Mouse (Mus musculus) limb, embryonic 15.5 days (tissue): ENCODE data around the gene Immt. TPM values are rescaled to one million over a fixed set of nuclear protein-coding genes. Genes with fewer than 3 reads are reported as not detected.
A peak's percentile ranks its signal among the peaks of the same experiment; 100 is the strongest.
"Not testable (repeated sequence)": the region's sequence is repeated elsewhere in the genome, so short reads cannot be mapped to it uniquely, and the experiment has no call there.

ENCODE experiments used
- ATAC-seq: fragments of 200-750 bp; cut with Nextera tagmentation; 2 replicates; pipeline ENCODE4 v1.8.0; 2017; ENCODE audit warnings: low read depth, moderate TSS enrichment; ENCODE audit not compliant: insufficient number of reproducible peaks, low FRiP score, low TSS enrichment
- H3K27ac ChIP-seq: fragments of 300-500 bp; sonication (generic); 2 replicates; pipeline ENCODE4 v1.5.1; 2015; ENCODE audit warnings: moderate library complexity, mild to moderate bottlenecking, inconsistent platforms
- H3K27me3 ChIP-seq: fragments of 300-500 bp; sonication (generic); 2 replicates; pipeline ENCODE4 v1.6.1; 2015; ENCODE audit warnings: inconsistent platforms
- H3K36me3 ChIP-seq: fragments of 300-500 bp; sonication (generic); 2 replicates; pipeline ENCODE4 v1.6.1; 2015; ENCODE audit warnings: inconsistent platforms
- H3K4me1 ChIP-seq: fragments of 300-500 bp; sonication (generic); 2 replicates; pipeline ENCODE4 v1.6.1; 2015; ENCODE audit warnings: inconsistent platforms
- H3K4me2 ChIP-seq: fragments of 300-500 bp; sonication (generic); 2 replicates; pipeline ENCODE4 v1.6.1; 2015; ENCODE audit warnings: mild to moderate bottlenecking, inconsistent platforms
- H3K4me3 ChIP-seq: fragments of 300-500 bp; sonication (generic); 2 replicates; pipeline ENCODE4 v1.5.1; 2015; ENCODE audit warnings: mild to moderate bottlenecking, inconsistent platforms
- H3K9ac ChIP-seq: fragments of 300-500 bp; sonication (generic); 2 replicates; pipeline ENCODE4 v1.6.1; 2015; ENCODE audit warnings: inconsistent platforms
- H3K9me3 ChIP-seq: fragments of 300-500 bp; sonication (generic); 2 replicates; pipeline ENCODE4 v1.6.1; 2016; ENCODE audit warnings: inconsistent platforms
- WGBS: fragments of 180-500 bp; shearing (Covaris S2); methylation state at CpG from one replicate; pipeline ENCODE4 v1.1.7; 2015; 5-methylcytosine and 5-hydroxymethylcytosine counted together
- polyA plus RNA-seq: library from polyadenylated mRNA; unstranded; fragments of >200 nt; fragmentation: Nextera tagmentation; extraction: Ambion mirVana; gene quantifications from 2 replicates; pipeline ENCODE4 v1.2.1, GENCODE M21; 2015

Gene Immt
- polyA plus RNA-seq, 1 experiment from 2014 or later, result 150 TPM

- H3K4me3 ChIP-seq, result no peak overlapping the region
- no peaks in the 10 kb centered on the region for H3K4me1 ChIP-seq
- no peak overlapping the region for H3K4me2 ChIP-seq
- WGBS, result 88% methylated on average over 2 of the region's 2 CpGs
- H3K9me3 ChIP-seq, result no peaks in the 10 kb centered on the region
- peaks cover 57% of the 10 kb centered on the region for H3K36me3 ChIP-seq
- no peak overlapping the region for H3K9ac ChIP-seq
- H3K27ac ChIP-seq, result no peak overlapping the region
- ATAC-seq, result no peak
- no peaks in the 10 kb centered on the region for H3K27me3 ChIP-seq
Observed at GRCm38 (mm10) chr6:71812820-71813219, 18.3 kb upstream of the Immt start.

- Histone ChIP-seq H3K27me3 (no peaks in the 10 kb centered on the region), H3K4me2 (no peak overlapping the region), H3K27ac (no peak overlapping the region), H3K36me3 (peaks cover 38% of the 10 kb centered on the region), H3K4me1 (peaks cover 10% of the 10 kb centered on the region; the same call in 1 of the 2 replicates), H3K9ac (no peak overlapping the region), H3K4me3 (no peak overlapping the region), H3K9me3 (no peaks in the 10 kb centered on the region)
- ATAC-seq, result no peak
- WGBS, result 90% methylated on average over 5 of the region's 5 CpGs
Observed at GRCm38 (mm10) chr6:71819764-71820292, 11.3 kb upstream of the Immt start.

- Histone ChIP-seq H3K4me2 (peak overlapping the region; percentile 56), H3K4me3 (peak overlapping the region; percentile 67), H3K27me3 (no peaks in the 10 kb centered on the region), H3K9me3 (no peaks in the 10 kb centered on the region), H3K27ac (no peak overlapping the region), H3K9ac (peak overlapping the region; percentile 47), H3K36me3 (peaks cover 7% of the 10 kb centered on the region), H3K4me1 (peaks cover 10% of the 10 kb centered on the region; the same call in 1 of the 2 replicates)
- no peak for ATAC-seq
- WGBS, result under 1% methylated on average over 7 of the region's 7 CpGs
Observed at GRCm38 (mm10) chr6:71823085-71823484, 8.0 kb upstream of the Immt start.

GRCm38 (mm10) chr6:71823488-71823887 lies 7.6 kb upstream of the Immt start:
- peak overlapping the region; percentile 56 for H3K4me2 ChIP-seq
- H3K36me3 ChIP-seq, result peaks cover 3% of the 10 kb centered on the region
- peak; percentile 84 for ATAC-seq
- peak overlapping the region; percentile 67 for H3K4me3 ChIP-seq
- H3K27me3 ChIP-seq, result no peaks in the 10 kb centered on the region
- peak overlapping the region; percentile 47 for H3K9ac ChIP-seq
- H3K9me3 ChIP-seq, result no peaks in the 10 kb centered on the region
- peaks cover 10% of the 10 kb centered on the region; the same call in 1 of the 2 replicates for H3K4me1 ChIP-seq
- under 1% methylated on average over 19 of the region's 19 CpGs for WGBS
- peak overlapping the region; percentile 75 for H3K27ac ChIP-seq

GRCm38 (mm10) chr6:71823961-71824360 lies 7.2 kb upstream of the Immt start:
- H3K27ac ChIP-seq, result no peak overlapping the region
- no peak for ATAC-seq
- 34% methylated on average over 3 of the region's 3 CpGs for WGBS
- no peaks in the 10 kb centered on the region for H3K27me3 ChIP-seq
- peak overlapping the region; percentile 56 for H3K4me2 ChIP-seq
- peak overlapping the region; percentile 67 for H3K4me3 ChIP-seq
- H3K4me1 ChIP-seq, result peaks cover 10% of the 10 kb centered on the region; the same call in 1 of the 2 replicates
- H3K9me3 ChIP-seq, result no peaks in the 10 kb centered on the region
- no peak overlapping the region for H3K9ac ChIP-seq
- no peaks in the 10 kb centered on the region for H3K36me3 ChIP-seq

GRCm38 (mm10) chr6:71826869-71827268 lies 4.3 kb upstream of the Immt start, which contains the start of gene Mrpl35:
Gene Mrpl35 (minus strand): TSS chr6:71826969.
- Histone ChIP-seq H3K27ac (no peak within 1 kb of the TSS), H3K36me3 (no peaks in the 10 kb centered on the region), H3K4me1 (peaks cover 11% of the 10 kb centered on the region), H3K9me3 (no peaks in the 10 kb centered on the region), H3K9ac (no peak within 1 kb of the TSS), H3K4me2 (no peak within 1 kb of the TSS), H3K4me3 (no peak within 1 kb of the TSS), H3K27me3 (no peaks in the 10 kb centered on the region)
- WGBS, result 50% methylated on average over 1 of the region's 1 CpGs
- ATAC-seq, result no peak

- Histone ChIP-seq H3K4me1 (peaks cover 9% of the 10 kb centered on the region), H3K4me3 (no peak overlapping the region), H3K4me2 (no peak overlapping the region), H3K9me3 (no peaks in the 10 kb centered on the region), H3K9ac (no peak overlapping the region), H3K27ac (no peak overlapping the region), H3K36me3 (peaks cover 6% of the 10 kb centered on the region; the same call in 1 of the 2 replicates), H3K27me3 (no peaks in the 10 kb centered on the region)
- no peak for ATAC-seq
- 88% methylated on average over 9 of the region's 9 CpGs for WGBS
Observed at GRCm38 (mm10) chr6:71829768-71830167, 1.4 kb upstream of the Immt start.

GRCm38 (mm10) chr6:71831581-71831960 lies 440 bp downstream of the Immt start:
- peak overlapping the region; percentile 68 for H3K4me2 ChIP-seq
- peaks cover 9% of the 10 kb centered on the region for H3K4me1 ChIP-seq
- peak overlapping the region; percentile 76 for H3K9ac ChIP-seq
- ATAC-seq, result peak; percentile 99
- under 1% methylated on average over 21 of the region's 21 CpGs for WGBS
- peak overlapping the region; percentile 97 for H3K4me3 ChIP-seq
- H3K27me3 ChIP-seq, result no peaks in the 10 kb centered on the region
- peak overlapping the region; percentile 94 for H3K27ac ChIP-seq
- H3K36me3 ChIP-seq, result peaks cover 16% of the 10 kb centered on the region
- H3K9me3 ChIP-seq, result no peaks in the 10 kb centered on the region

- H3K27ac ChIP-seq, result no peak overlapping the region
- peaks cover 8% of the 10 kb centered on the region for H3K4me1 ChIP-seq
- no peaks in the 10 kb centered on the region for H3K9me3 ChIP-seq
- H3K36me3 ChIP-seq, result peaks cover 17% of the 10 kb centered on the region
- H3K4me3 ChIP-seq, result no peak overlapping the region
- 88% methylated on average over 2 of the region's 2 CpGs for WGBS
- H3K27me3 ChIP-seq, result no peaks in the 10 kb centered on the region
- no peak for ATAC-seq
- no peak overlapping the region for H3K4me2 ChIP-seq
- no peak overlapping the region for H3K9ac ChIP-seq
Observed at GRCm38 (mm10) chr6:71836811-71837210, 5.7 kb downstream of the Immt start.

- H3K36me3 ChIP-seq, result peaks cover 10% of the 10 kb centered on the region
- no peak overlapping the region for H3K4me2 ChIP-seq
Observed at GRCm38 (mm10) chr6:71839815-71840214, 8.7 kb downstream of the Immt start.

GRCm38 (mm10) chr6:71840597-71841290 lies 9.6 kb downstream of the Immt start:
- Histone ChIP-seq H3K4me1 (no peaks in the 10 kb centered on the region), H3K9me3 (no peaks in the 10 kb centered on the region), H3K27me3 (no peaks in the 10 kb centered on the region), H3K4me3 (no peak overlapping the region), H3K9ac (no peak overlapping the region), H3K4me2 (no peak overlapping the region), H3K27ac (no peak overlapping the region), H3K36me3 (peaks cover 8% of the 10 kb centered on the region)
- no peak for ATAC-seq
- 82% methylated on average over 1 of the region's 1 CpGs for WGBS

More at GRCm38 (mm10) chr6:71839815-71840214, 8.7 kb downstream of the Immt start:
- no peak overlapping the region for H3K4me3 ChIP-seq
- H3K27ac ChIP-seq, result no peak overlapping the region
- no peak overlapping the region for H3K9ac ChIP-seq
- H3K9me3 ChIP-seq, result no peaks in the 10 kb centered on the region
- H3K4me1 ChIP-seq, result no peaks in the 10 kb centered on the region
- ATAC-seq, result no peak
- no peaks in the 10 kb centered on the region for H3K27me3 ChIP-seq

GRCm38 (mm10) chr6:71846906-71847305 lies 15.8 kb downstream of the Immt start:
- not testable (repeated sequence) for H3K27ac ChIP-seq, H3K9me3 ChIP-seq, H3K9ac ChIP-seq, H3K27me3 ChIP-seq, H3K4me3 ChIP-seq, H3K4me2 ChIP-seq, H3K4me1 ChIP-seq, ATAC-seq
- WGBS, result 90% methylated on average over 6 of the region's 6 CpGs
- peaks cover 31% of the 10 kb centered on the region for H3K36me3 ChIP-seq
